Mouse (Mus musculus) heart, embryonic 11.5 days (tissue): ENCODE results near the gene Rpl32. TPM values are rescaled to one million over a fixed set of nuclear protein-coding genes. Genes with fewer than 3 reads are reported as not detected.

Experiments
- ATAC-seq: fragments of 200-750 bp; cut with Nextera tagmentation; replicated peaks from 2 replicates; pipeline ENCODE4 v1.8.0; 2017; ENCODE audit warnings: moderate library complexity; ENCODE audit not compliant: insufficient number of reproducible peaks, low FRiP score, low TSS enrichment
- H3K27ac ChIP-seq: fragments of 300-500 bp; sonication (generic); 2 replicates; pipeline ENCODE4 v1.5.1; 2014; ENCODE audit warnings: mild to moderate bottlenecking, low read depth, low read length
- H3K27me3 ChIP-seq: fragments of 300-500 bp; sonication (generic); 2 replicates; pipeline ENCODE4 v1.6.1; 2014; ENCODE audit warnings: mild to moderate bottlenecking, low read length, mixed read lengths; ENCODE audit not compliant: control insufficient read depth, insufficient read depth
- H3K36me3 ChIP-seq: fragments of 300-500 bp; sonication (generic); 2 replicates; pipeline ENCODE4 v1.6.1; 2014; ENCODE audit warnings: mild to moderate bottlenecking, low read length, moderate library complexity, mixed read lengths; ENCODE audit not compliant: control insufficient read depth, insufficient read depth
- H3K4me1 ChIP-seq: fragments of 300-500 bp; sonication (generic); 2 replicates; pipeline ENCODE4 v1.6.1; 2014; ENCODE audit warnings: low read length; ENCODE audit not compliant: control insufficient read depth, insufficient read depth
- H3K4me2 ChIP-seq: fragments of 300-500 bp; sonication (generic); 2 replicates; pipeline ENCODE4 v1.6.1; 2014; ENCODE audit warnings: mild to moderate bottlenecking, moderate library complexity
- H3K4me3 ChIP-seq: fragments of 300-500 bp; sonication (generic); 2 replicates; pipeline ENCODE4 v1.5.1; 2014; ENCODE audit warnings: low read depth, low read length
- H3K9ac ChIP-seq: fragments of 300-500 bp; sonication (generic); 2 replicates; pipeline ENCODE4 v1.6.1; 2014; ENCODE audit warnings: mild to moderate bottlenecking, low read depth, low read length, moderate library complexity
- H3K9me3 ChIP-seq: fragments of 300-500 bp; sonication (generic); replicated peaks from 2 replicates; pipeline ENCODE4 v1.6.1; 2016; ENCODE audit warnings: low read length; ENCODE audit not compliant: control insufficient read depth
- WGBS: fragments of 180-500 bp; shearing (Covaris S2); extraction: QIAGEN DNeasy Blood & Tissue Kit; methylation state at CpG from one replicate; pipeline ENCODE4 v1.1.7; 2014; ENCODE audit not compliant: insufficient replicate concordance; 5-methylcytosine and 5-hydroxymethylcytosine counted together
- polyA plus RNA-seq: library from polyadenylated mRNA; unstranded; fragments of >200 nt; fragmentation: Nextera tagmentation; extraction: Ambion mirVana; gene quantifications from 2 replicates; pipeline ENCODE4 v1.2.1, GENCODE M21; 2014

The Rpl32 gene
- polyA plus RNA-seq = 1,431 and 1,576 TPM in 2 replicates

- under 1% methylated on average over 47 of the region's 47 CpGs for WGBS
- peaks cover 29% of the 10 kb centered on the region for H3K36me3 ChIP-seq
- H3K9me3 ChIP-seq = no peaks in the 10 kb centered on the region
- peaks cover 16% of the 10 kb centered on the region for H3K4me1 ChIP-seq
- H3K27ac ChIP-seq = peak within 1 kb of the TSS; percentile 91
- H3K4me3 ChIP-seq = peak within 1 kb of the TSS; percentile 90
- peak; percentile 76 for ATAC-seq
- peak within 1 kb of the TSS; percentile 99 for H3K9ac ChIP-seq
- no peaks in the 10 kb centered on the region for H3K27me3 ChIP-seq
- H3K4me2 ChIP-seq = peak within 1 kb of the TSS; percentile 86
These were observed at the start of gene Rpl32 for GRCm38 (mm10) chr6:115808488-115809231. TSS of gene Rpl32 (minus strand) at chr6:115808747.

- Histone ChIP-seq H3K4me3 (no peak overlapping the region), H3K9me3 (no peaks in the 10 kb centered on the region), H3K9ac (no peak overlapping the region), H3K4me1 (peaks cover 29% of the 10 kb centered on the region), H3K4me2 (no peak overlapping the region), H3K27ac (peak overlapping the region; percentile 55; the same call in 1 of the 2 replicates), H3K36me3 (no peaks in the 10 kb centered on the region), H3K27me3 (no peaks in the 10 kb centered on the region)
- no peak for ATAC-seq
- WGBS = 53% methylated on average over 4 of the region's 4 CpGs
These were observed 47.8 kb upstream of the Rpl32 start for GRCm38 (mm10) chr6:115856361-115856745.

- H3K36me3 ChIP-seq = no peaks in the 10 kb centered on the region
- no peak overlapping the region for H3K4me2 ChIP-seq
- H3K9ac ChIP-seq = no peak overlapping the region
- H3K27me3 ChIP-seq = no peaks in the 10 kb centered on the region
- peaks cover 29% of the 10 kb centered on the region for H3K4me1 ChIP-seq
- no peak for ATAC-seq
- WGBS = 69% methylated on average over 3 of the region's 3 CpGs
- no peaks in the 10 kb centered on the region for H3K9me3 ChIP-seq
- peak overlapping the region; percentile 55 for H3K27ac ChIP-seq
- no peak overlapping the region for H3K4me3 ChIP-seq
These were observed 47.3 kb upstream of the Rpl32 start for GRCm38 (mm10) chr6:115855733-115856360.

- peaks cover 24% of the 10 kb centered on the region for H3K4me1 ChIP-seq
- no peaks in the 10 kb centered on the region for H3K36me3 ChIP-seq
- H3K4me3 ChIP-seq = no peak overlapping the region
- H3K27me3 ChIP-seq = no peaks in the 10 kb centered on the region
- WGBS = 59% methylated on average over 2 of the region's 2 CpGs
- no peaks in the 10 kb centered on the region for H3K9me3 ChIP-seq
- ATAC-seq = no peak
- no peak overlapping the region for H3K9ac ChIP-seq
- no peak overlapping the region for H3K4me2 ChIP-seq
- no peak overlapping the region for H3K27ac ChIP-seq
These were observed 45.9 kb upstream of the Rpl32 start for GRCm38 (mm10) chr6:115854432-115854831.

- Histone ChIP-seq H3K36me3 (no peaks in the 10 kb centered on the region; the same call in 1 of the 2 replicates), H3K4me3 (peak overlapping the region; percentile 58), H3K4me2 (peak overlapping the region; percentile 80), H3K9ac (peak overlapping the region; percentile 62), H3K27ac (peak overlapping the region; percentile 78), H3K27me3 (no peaks in the 10 kb centered on the region), H3K4me1 (peaks cover 20% of the 10 kb centered on the region), H3K9me3 (no peaks in the 10 kb centered on the region)
- ATAC-seq = no peak
- WGBS = 47% methylated on average over 7 of the region's 7 CpGs
These were observed 45.4 kb upstream of the Rpl32 start for GRCm38 (mm10) chr6:115853985-115854384.

GRCm38 (mm10) chr6:115853091-115853813 lies 44.7 kb upstream of the Rpl32 start, which contains the start of the genes Mbd4 and Ift122:
TSS of gene Mbd4 (minus strand) at chr6:115853371.
TSS of gene Ift122 (plus strand) at chr6:115853470.
- WGBS = under 1% methylated on average over 51 of the region's 51 CpGs
- Histone ChIP-seq H3K4me1 (peaks cover 20% of the 10 kb centered on the region), H3K4me3 (peak within 1 kb of the TSS; percentile 58), H3K36me3 (peaks cover 2% of the 10 kb centered on the region; the same call in 1 of the 2 replicates), H3K27me3 (no peaks in the 10 kb centered on the region), H3K27ac (peak within 1 kb of the TSS; percentile 86), H3K9me3 (no peaks in the 10 kb centered on the region), H3K4me2 (peak within 1 kb of the TSS; percentile 80), H3K9ac (peak within 1 kb of the TSS; percentile 74)
- peak; percentile 96 for ATAC-seq

GRCm38 (mm10) chr6:115852446-115853090 lies 44.0 kb upstream of the Rpl32 start:
- H3K9ac ChIP-seq = peak overlapping the region; percentile 74
- 5% methylated on average over 20 of the region's 20 CpGs for WGBS
- H3K4me3 ChIP-seq = peak overlapping the region; percentile 58
- no peaks in the 10 kb centered on the region for H3K27me3 ChIP-seq
- peaks cover 2% of the 10 kb centered on the region; the same call in 1 of the 2 replicates for H3K36me3 ChIP-seq
- no peak for ATAC-seq
- peaks cover 20% of the 10 kb centered on the region for H3K4me1 ChIP-seq
- no peaks in the 10 kb centered on the region for H3K9me3 ChIP-seq
- H3K4me2 ChIP-seq = peak overlapping the region; percentile 80
- peak overlapping the region; percentile 86 for H3K27ac ChIP-seq
